Comparison of ENCODE assay signal across 14 mouse cellular contexts in the genomic region with DNA sequence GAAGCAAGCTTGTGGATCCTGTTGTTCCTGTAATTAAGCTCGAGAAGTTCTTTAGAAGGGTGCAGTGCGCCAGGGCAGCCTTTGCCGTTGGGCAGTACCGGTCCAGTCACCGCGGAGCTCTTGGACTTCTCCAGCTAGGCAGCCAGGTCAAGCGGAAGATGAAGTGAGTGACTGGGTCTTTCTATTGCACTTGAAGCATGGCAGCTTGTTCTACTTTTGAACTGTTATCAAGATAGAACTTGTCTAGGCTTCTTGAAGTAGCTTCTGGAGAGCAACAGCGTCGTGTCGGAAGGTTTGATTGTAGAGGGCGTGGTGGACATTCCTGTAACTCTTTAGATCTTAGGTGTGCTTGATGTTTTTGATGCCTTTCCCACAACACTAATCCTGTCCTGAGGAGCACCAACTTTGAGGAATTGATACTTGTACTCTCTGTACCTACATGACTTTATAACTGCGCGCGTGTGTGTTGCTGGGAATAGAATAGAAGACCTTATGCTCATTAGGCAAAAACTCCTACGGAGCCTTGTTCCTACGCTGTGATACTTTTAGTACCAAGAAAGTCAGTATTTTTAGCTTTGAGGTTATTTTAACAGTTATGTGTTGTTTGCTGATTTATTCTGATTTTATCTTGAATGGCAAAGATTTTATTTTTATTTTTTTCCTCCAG. TPM values are rescaled to one million over a fixed set of nuclear protein-coding genes. Genes with fewer than 3 reads are reported as not detected.
DNase-seq lines count a peak whose midpoint lies in the region; ATAC-seq and TF ChIP-seq lines count a peak whose summit lies in the region.
"Had no signal": no experiment of that assay in that cellular context is flagged by ENCODE, and none has a peak within 500 bp of the region (broad histone marks: within the 10 kb centered on the region; RNA-seq: fewer than 3 reads in every experiment).

No protein-coding gene starts in this region.

- 0 out of 2 replicates have a peak overlapping the region, but pooled peaks have one; percentile 34 for H3K27ac ChIP-seq in heart, embryonic 15.5 days
- peak overlapping the region; percentile 5; the same call in 1 of the 2 replicates for H3K27ac ChIP-seq in testis, adult 2 months (ENCODE audit: control insufficient read depth, insufficient read depth, low read depth, low read length)
- H3K27ac ChIP-seq in lung, postnatal 0 days (ENCODE audit: low read length): 0 out of 2 replicates have a peak overlapping the region, but pooled peaks have one; percentile 20
- no peak overlapping the region for H3K27ac ChIP-seq in hindbrain, embryonic 12.5 days
- H3K27ac ChIP-seq: hindbrain, embryonic 14.5 days; liver, embryonic 14.5 days had no signal

- no peaks in the 10 kb centered on the region for H3K9me3 ChIP-seq in heart, embryonic 15.5 days (replicated peaks)
- H3K9me3 ChIP-seq in lung, postnatal 0 days (ENCODE audit: low read length): no peaks in the 10 kb centered on the region
- H3K9me3 ChIP-seq in hindbrain, embryonic 12.5 days (replicated peaks): no peaks in the 10 kb centered on the region
- H3K9me3 ChIP-seq: embryonic facial prominence, embryonic 12.5 days had no signal

- H3K27me3 ChIP-seq in heart, embryonic 15.5 days: no peaks in the 10 kb centered on the region
- H3K27me3 ChIP-seq in testis, adult 2 months (ENCODE audit: control insufficient read depth, insufficient read depth, low read length): no peaks in the 10 kb centered on the region
- no peaks in the 10 kb centered on the region for H3K27me3 ChIP-seq in lung, postnatal 0 days (replicated peaks; ENCODE audit: insufficient read depth, low read length)
- H3K27me3 ChIP-seq in hindbrain, embryonic 12.5 days: no peaks in the 10 kb centered on the region
- H3K27me3 ChIP-seq: embryonic facial prominence, embryonic 12.5 days had no signal

- no peak overlapping the region for H3K9ac ChIP-seq in heart, embryonic 15.5 days
- H3K9ac ChIP-seq in lung, postnatal 0 days (replicated peaks; ENCODE audit: low read depth): no peak overlapping the region
- H3K9ac ChIP-seq in hindbrain, embryonic 12.5 days: no peak overlapping the region
- H3K9ac ChIP-seq: embryonic facial prominence, embryonic 12.5 days; hindbrain, embryonic 14.5 days; liver, embryonic 14.5 days had no signal

- ATAC-seq in heart, embryonic 15.5 days (replicated peaks; ENCODE audit: insufficient number of reproducible peaks, insufficient read depth, low FRiP score, low read depth): no peak
- peak; percentile 82 for ATAC-seq in lung, postnatal 0 days
- no peak for ATAC-seq in hindbrain, embryonic 12.5 days (ENCODE audit: low FRiP score)
- no peak for ATAC-seq in granulocyte monocyte progenitor cell, adult 5-6 weeks (replicated peaks; ENCODE audit: poor library complexity, severe bottlenecking)

- WGBS in heart, embryonic 15.5 days: 63% methylated on average over 16 of the region's 16 CpGs
- WGBS in lung, postnatal 0 days: 62% methylated on average over 16 of the region's 16 CpGs
- 91% methylated on average over 16 of the region's 16 CpGs for whole genome bisulfite sequencing in hindbrain, embryonic 12.5 days

- peaks cover 49% of the 10 kb centered on the region for H3K4me1 ChIP-seq in heart, embryonic 15.5 days (replicated peaks)
- no peaks in the 10 kb centered on the region for H3K4me1 ChIP-seq in testis, adult 2 months (ENCODE audit: control insufficient read depth, insufficient read depth, low read length)
- peaks cover 13% of the 10 kb centered on the region; the same call in 1 of the 2 replicates for H3K4me1 ChIP-seq in lung, postnatal 0 days (ENCODE audit: insufficient read depth, low read depth, low read length)
- peaks cover 26% of the 10 kb centered on the region for H3K4me1 ChIP-seq in hindbrain, embryonic 12.5 days

- TF ChIP-seq POLR2A in testis, adult 2 months (IDR thresholded peaks at IDR 0.05; ENCODE audit: control insufficient read depth, low read depth, low read length): no peak

- TF ChIP-seq CTCF in testis, adult 2 months (IDR thresholded peaks at IDR 0.05; ENCODE audit: control insufficient read depth, insufficient read depth, insufficient replicate concordance, low read depth, low read length): no peak
- no peak for TF ChIP-seq CTCF in lung, postnatal 0 days (IDR thresholded peaks at IDR 0.05)

- H3K4me3 ChIP-seq in heart, embryonic 15.5 days: no peak overlapping the region
- no peak overlapping the region for H3K4me3 ChIP-seq in testis, adult 2 months (ENCODE audit: control insufficient read depth, low read depth, low read length)
- H3K4me3 ChIP-seq in lung, postnatal 0 days (ENCODE audit: low read depth, low read length): no peak overlapping the region
- no peak overlapping the region for H3K4me3 ChIP-seq in hindbrain, embryonic 12.5 days
- H3K4me3 ChIP-seq: embryonic facial prominence, embryonic 12.5 days had no signal

- 0 out of 2 replicates have a peak overlapping the region, but pooled peaks have one; percentile 3 for H3K4me2 ChIP-seq in heart, embryonic 15.5 days
- no peak overlapping the region for H3K4me2 ChIP-seq in lung, postnatal 0 days (replicated peaks; ENCODE audit: low read depth, low read length)
- H3K4me2 ChIP-seq in hindbrain, embryonic 12.5 days (replicated peaks): no peak overlapping the region
- H3K4me2 ChIP-seq: embryonic facial prominence, embryonic 12.5 days; hindbrain, embryonic 14.5 days had no signal

- DNase-seq in heart, adult 18-20 months: no peak
- no peak for DNase-seq in testis, postnatal 10 days (ENCODE audit: low spot score)
- DNase-seq in lung, postnatal 0 days (ENCODE audit: low spot score): peak; percentile 78
- no peak for DNase-seq in right cerebral cortex, adult 18-20 months
- DNase-seq: adrenal gland, postnatal 10 days; cerebellum, adult 11-12 months; midbrain, embryonic 14.5 days had no signal

- peak; percentile 91 for TF ChIP-seq EP300 in lung, postnatal 0 days (IDR thresholded peaks at IDR 0.05)

- peaks cover 11% of the 10 kb centered on the region for H3K36me3 ChIP-seq in heart, embryonic 15.5 days
- H3K36me3 ChIP-seq in testis, adult 2 months (ENCODE audit: control insufficient read depth, insufficient read depth, low read length): no peaks in the 10 kb centered on the region
- H3K36me3 ChIP-seq in lung, postnatal 0 days (ENCODE audit: insufficient read depth, low read length): no peaks in the 10 kb centered on the region
- H3K36me3 ChIP-seq in hindbrain, embryonic 12.5 days: peaks cover 12% of the 10 kb centered on the region

RNA-seq across cellular contexts. Expression of a gene that starts 41.2 kb away (rescaled TPM):
- 9.4 and 11.1 TPM in 2 replicates for polyA plus RNA-seq in heart, embryonic 15.5 days (2015; fragmentation: Nextera tagmentation; extraction: Ambion mirVana)
- total RNA-seq in heart, adult 18-20 months (2021): 10 to 100 TPM; 18.8 to 27.6 TPM
- polyA plus RNA-seq in testis, adult 2 months (2012; rRNA removed): 6.6 and 7.6 TPM in 2 replicates
- 5.3 and 6.1 TPM in 2 replicates for polyA plus RNA-seq in lung, postnatal 0 days (2015; fragmentation: Nextera tagmentation; extraction: Ambion mirVana)
- polyA plus RNA-seq in hindbrain, embryonic 12.5 days (2016; fragmentation: Nextera tagmentation; extraction: Ambion mirVana): 27.1 and 27.5 TPM in 2 replicates
- total RNA-seq in granulocyte monocyte progenitor cell, adult 5-6 weeks (2014; fragmentation: Nextera tagmentation): 12.7 and 13.3 TPM in 2 replicates
- total RNA-seq in granulocyte monocyte progenitor cell, adult 5-6 weeks (2017): 6.3 and 7.2 TPM in 2 replicates
